Mouse (Mus musculus): Measurements from ENCODE around the gene Stt3b.
"Not testable (repeated sequence)": the region's sequence is repeated elsewhere in the genome, so short reads cannot be mapped to it uniquely, and the experiment has no call there.

The Stt3b gene

GRCm38 (mm10) chr9:115318621-115319375, 8.6 kb upstream of the Stt3b start:
- no peak for DNase-seq (ENCODE audit: low read depth, low spot score)

- DNase-seq (ENCODE audit: low read depth, low spot score) = no peak
These were observed 6.8 kb upstream of the Stt3b start for GRCm38 (mm10) chr9:115317049-115317448.

GRCm38 (mm10) chr9:115314556-115314955, 4.3 kb upstream of the Stt3b start:
- DNase-seq (ENCODE audit: low read depth, low spot score) = no peak

GRCm38 (mm10) chr9:115313830-115314229, 3.6 kb upstream of the Stt3b start:
- DNase-seq (ENCODE audit: low read depth, low spot score) = no peak

GRCm38 (mm10) chr9:115311223-115311520, 951 bp upstream of the Stt3b start:
- no peak for DNase-seq (ENCODE audit: low read depth, low spot score)

- DNase-seq (ENCODE audit: low read depth, low spot score) = no peak
These were observed 260 bp downstream of the Stt3b start for GRCm38 (mm10) chr9:115309977-115310345.

GRCm38 (mm10) chr9:115309381-115309971, 745 bp downstream of the Stt3b start:
- peak; percentile 53 for DNase-seq (ENCODE audit: low read depth, low spot score)

GRCm38 (mm10) chr9:115308941-115309380, 1.3 kb downstream of the Stt3b start:
- DNase-seq (ENCODE audit: low read depth, low spot score) = peak; percentile 44

- peak; percentile 27 for DNase-seq (ENCODE audit: low read depth, low spot score)
These were observed 1.8 kb downstream of the Stt3b start for GRCm38 (mm10) chr9:115308401-115308800.

- DNase-seq (ENCODE audit: low read depth, low spot score) = no peak
These were observed 4.0 kb downstream of the Stt3b start for GRCm38 (mm10) chr9:115306202-115306601.

GRCm38 (mm10) chr9:115304149-115304548, 6.1 kb downstream of the Stt3b start:
- DNase-seq (ENCODE audit: low read depth, low spot score) = no peak

GRCm38 (mm10) chr9:115301593-115301992, 8.6 kb downstream of the Stt3b start:
- DNase-seq (ENCODE audit: low read depth, low spot score) = no peak

GRCm38 (mm10) chr9:115301002-115301579, 9.1 kb downstream of the Stt3b start:
- no peak for DNase-seq (ENCODE audit: low read depth, low spot score)

GRCm38 (mm10) chr9:115296738-115297137, 13.5 kb downstream of the Stt3b start:
- no peak for DNase-seq (ENCODE audit: low read depth, low spot score)

- peak; percentile 38 for DNase-seq (ENCODE audit: low read depth, low spot score)
These were observed 16.2 kb downstream of the Stt3b start for GRCm38 (mm10) chr9:115293920-115294594.

- no peak for DNase-seq (ENCODE audit: low read depth, low spot score)
These were observed 22.3 kb downstream of the Stt3b start for GRCm38 (mm10) chr9:115287774-115288434.

GRCm38 (mm10) chr9:115284385-115284784, 25.8 kb downstream of the Stt3b start:
- no peak for DNase-seq (ENCODE audit: low read depth, low spot score)

- DNase-seq (ENCODE audit: low read depth, low spot score) = no peak
These were observed 26.8 kb downstream of the Stt3b start for GRCm38 (mm10) chr9:115283403-115283802.

- DNase-seq (ENCODE audit: low read depth, low spot score) = no peak
These were observed 31.6 kb downstream of the Stt3b start for GRCm38 (mm10) chr9:115278641-115279040.

GRCm38 (mm10) chr9:115274806-115275205, 35.4 kb downstream of the Stt3b start:
- DNase-seq (ENCODE audit: low read depth, low spot score) = no peak

- no peak for DNase-seq (ENCODE audit: low read depth, low spot score)
These were observed 37.0 kb downstream of the Stt3b start for GRCm38 (mm10) chr9:115273095-115273649.

- not testable (repeated sequence) for DNase-seq (ENCODE audit: low read depth, low spot score)
These were observed 37.8 kb downstream of the Stt3b start for GRCm38 (mm10) chr9:115272451-115272850.
